Mouse (Mus musculus) midbrain, embryonic 12.5 days (tissue): ENCODE measurements around the gene Slc1a4. TPM values are rescaled to one million over a fixed set of nuclear protein-coding genes. Genes with fewer than 3 reads are reported as not detected.

Source experiments
- ATAC-seq: fragments of 200-750 bp; cut with Nextera tagmentation; 2 replicates; pipeline ENCODE4 v1.8.0; 2017; ENCODE audit warnings: low read depth, moderate TSS enrichment, moderate library complexity; ENCODE audit not compliant: low FRiP score
- H3K27ac ChIP-seq: fragments of 300-500 bp; sonication (generic); replicated peaks from 2 replicates; pipeline ENCODE4 v1.5.1; 2016; ENCODE audit warnings: mild to moderate bottlenecking
- H3K27me3 ChIP-seq: fragments of 300-500 bp; sonication (generic); 2 replicates; pipeline ENCODE4 v1.6.1; 2016; ENCODE audit warnings: mild to moderate bottlenecking
- H3K36me3 ChIP-seq: fragments of 300-500 bp; sonication (generic); 2 replicates; pipeline ENCODE4 v1.6.1; 2016
- H3K4me1 ChIP-seq: fragments of 300-500 bp; sonication (generic); 2 replicates; pipeline ENCODE4 v1.6.1; 2016
- H3K4me2 ChIP-seq: fragments of 300-500 bp; sonication (generic); replicated peaks from 2 replicates; pipeline ENCODE4 v1.6.1; 2016; ENCODE audit warnings: mild to moderate bottlenecking, moderate library complexity
- H3K4me3 ChIP-seq: fragments of 300-500 bp; sonication (generic); 2 replicates; pipeline ENCODE4 v1.5.1; 2016; ENCODE audit warnings: mild to moderate bottlenecking
- H3K9ac ChIP-seq: fragments of 300-500 bp; sonication (generic); replicated peaks from 2 replicates; pipeline ENCODE4 v1.6.1; 2016; ENCODE audit warnings: mild to moderate bottlenecking, moderate library complexity
- H3K9me3 ChIP-seq: fragments of 300-500 bp; sonication (generic); 2 replicates; pipeline ENCODE4 v1.6.1; 2016; ENCODE audit warnings: mild to moderate bottlenecking
- WGBS: fragments of 180-500 bp; shearing (Covaris S2); methylation state at CpG from one replicate; pipeline ENCODE4 v1.1.7; 2016; 5-methylcytosine and 5-hydroxymethylcytosine counted together
- polyA plus RNA-seq: library from polyadenylated mRNA; unstranded; fragments of >200 nt; fragmentation: Nextera tagmentation; extraction: Ambion mirVana; gene quantifications from 2 replicates; pipeline ENCODE4 v1.2.1, GENCODE M21; 2016

Slc1a4 gene
- polyA plus RNA-seq, 1 experiment from 2014 or later: 25.0 TPM

- H3K4me2 ChIP-seq: no peak overlapping the region
- H3K27ac ChIP-seq: no peak overlapping the region
- WGBS: 83% methylated on average over 16 of the region's 16 CpGs
- peaks cover under 1% of the 10 kb centered on the region; the same call in 1 of the 2 replicates for H3K36me3 ChIP-seq
- no peaks in the 10 kb centered on the region for H3K9me3 ChIP-seq
- ATAC-seq: no peak
- no peak overlapping the region for H3K9ac ChIP-seq
- no peaks in the 10 kb centered on the region for H3K4me1 ChIP-seq
- no peaks in the 10 kb centered on the region for H3K27me3 ChIP-seq
- H3K4me3 ChIP-seq: no peak overlapping the region
Measured at GRCm38 (mm10) chr11:20318659-20319454, 13.7 kb downstream of the Slc1a4 start.

- Histone ChIP-seq H3K36me3 (peaks cover 25% of the 10 kb centered on the region), H3K9me3 (no peaks in the 10 kb centered on the region), H3K9ac (no peak overlapping the region), H3K27me3 (no peaks in the 10 kb centered on the region), H3K4me3 (no peak overlapping the region), H3K4me2 (no peak overlapping the region), H3K4me1 (no peaks in the 10 kb centered on the region), H3K27ac (no peak overlapping the region)
- WGBS: 98% methylated on average over 8 of the region's 8 CpGs
- no peak for ATAC-seq
Measured at GRCm38 (mm10) chr11:20313576-20313975, 18.9 kb downstream of the Slc1a4 start.

GRCm38 (mm10) chr11:20309044-20309443 lies 23.5 kb downstream of the Slc1a4 start:
- WGBS: 73% methylated on average over 5 of the region's 5 CpGs
- no peaks in the 10 kb centered on the region for H3K9me3 ChIP-seq
- no peak overlapping the region for H3K9ac ChIP-seq
- H3K4me3 ChIP-seq: no peak overlapping the region
- H3K36me3 ChIP-seq: peaks cover 63% of the 10 kb centered on the region
- no peaks in the 10 kb centered on the region for H3K4me1 ChIP-seq
- no peak overlapping the region for H3K27ac ChIP-seq
- no peaks in the 10 kb centered on the region for H3K27me3 ChIP-seq
- H3K4me2 ChIP-seq: no peak overlapping the region
- ATAC-seq: no peak

GRCm38 (mm10) chr11:20307409-20307808 lies 25.1 kb downstream of the Slc1a4 start:
- no peak overlapping the region for H3K4me3 ChIP-seq
- H3K27ac ChIP-seq: no peak overlapping the region
- no peak for ATAC-seq
- H3K36me3 ChIP-seq: peaks cover 60% of the 10 kb centered on the region
- H3K9ac ChIP-seq: no peak overlapping the region
- no peaks in the 10 kb centered on the region for H3K27me3 ChIP-seq
- H3K4me1 ChIP-seq: no peaks in the 10 kb centered on the region
- 89% methylated on average over 3 of the region's 3 CpGs for WGBS
- no peaks in the 10 kb centered on the region for H3K9me3 ChIP-seq
- H3K4me2 ChIP-seq: no peak overlapping the region

- Histone ChIP-seq H3K4me1 (no peaks in the 10 kb centered on the region), H3K36me3 (peaks cover 49% of the 10 kb centered on the region), H3K4me3 (no peak overlapping the region), H3K9me3 (no peaks in the 10 kb centered on the region), H3K27me3 (no peaks in the 10 kb centered on the region), H3K4me2 (no peak overlapping the region), H3K9ac (no peak overlapping the region), H3K27ac (no peak overlapping the region)
- WGBS: 58% methylated on average over 1 of the region's 1 CpGs
- ATAC-seq: no peak
Measured at GRCm38 (mm10) chr11:20305641-20306040, 26.9 kb downstream of the Slc1a4 start.

GRCm38 (mm10) chr11:20304341-20304740 lies 28.2 kb downstream of the Slc1a4 start:
- no peak overlapping the region for H3K9ac ChIP-seq
- H3K4me3 ChIP-seq: no peak overlapping the region
- no peaks in the 10 kb centered on the region for H3K4me1 ChIP-seq
- no peaks in the 10 kb centered on the region for H3K9me3 ChIP-seq
- H3K27me3 ChIP-seq: no peaks in the 10 kb centered on the region
- no peak for ATAC-seq
- H3K36me3 ChIP-seq: peaks cover 49% of the 10 kb centered on the region
- WGBS: 65% methylated on average over 6 of the region's 6 CpGs
- H3K4me2 ChIP-seq: no peak overlapping the region
- no peak overlapping the region for H3K27ac ChIP-seq

- no peaks in the 10 kb centered on the region for H3K9me3 ChIP-seq
- no peak for ATAC-seq
- peaks cover 26% of the 10 kb centered on the region for H3K36me3 ChIP-seq
- 94% methylated on average over 4 of the region's 4 CpGs for WGBS
- H3K9ac ChIP-seq: no peak overlapping the region
- H3K4me1 ChIP-seq: no peaks in the 10 kb centered on the region
- H3K4me2 ChIP-seq: no peak overlapping the region
- no peak overlapping the region for H3K27ac ChIP-seq
- H3K27me3 ChIP-seq: no peaks in the 10 kb centered on the region
- no peak overlapping the region for H3K4me3 ChIP-seq
Measured at GRCm38 (mm10) chr11:20301332-20301731, 31.2 kb downstream of the Slc1a4 start.

GRCm38 (mm10) chr11:20300850-20301249 lies 31.7 kb downstream of the Slc1a4 start:
- Histone ChIP-seq H3K4me3 (no peak overlapping the region), H3K9me3 (no peaks in the 10 kb centered on the region), H3K4me1 (no peaks in the 10 kb centered on the region), H3K36me3 (peaks cover 21% of the 10 kb centered on the region), H3K27ac (no peak overlapping the region), H3K4me2 (no peak overlapping the region), H3K27me3 (no peaks in the 10 kb centered on the region), H3K9ac (no peak overlapping the region)
- ATAC-seq: no peak
- WGBS: 92% methylated on average over 6 of the region's 6 CpGs

GRCm38 (mm10) chr11:20299900-20300299 lies 32.6 kb downstream of the Slc1a4 start:
- no peak overlapping the region for H3K4me3 ChIP-seq
- no peak for ATAC-seq
- 87% methylated on average over 6 of the region's 6 CpGs for WGBS
- no peak overlapping the region for H3K9ac ChIP-seq
- H3K27me3 ChIP-seq: no peaks in the 10 kb centered on the region
- H3K4me2 ChIP-seq: no peak overlapping the region
- no peaks in the 10 kb centered on the region for H3K9me3 ChIP-seq
- peaks cover 12% of the 10 kb centered on the region for H3K36me3 ChIP-seq
- no peaks in the 10 kb centered on the region for H3K4me1 ChIP-seq
- no peak overlapping the region for H3K27ac ChIP-seq

GRCm38 (mm10) chr11:20284463-20284862 lies 48.0 kb downstream of the Slc1a4 start:
- Histone ChIP-seq H3K4me1 (no peaks in the 10 kb centered on the region), H3K9me3 (no peaks in the 10 kb centered on the region), H3K36me3 (no peaks in the 10 kb centered on the region), H3K27me3 (no peaks in the 10 kb centered on the region), H3K4me2 (no peak overlapping the region), H3K4me3 (no peak overlapping the region), H3K27ac (no peak overlapping the region), H3K9ac (no peak overlapping the region)
- ATAC-seq: no peak
- 87% methylated on average over 3 of the region's 3 CpGs for WGBS

GRCm38 (mm10) chr11:20282601-20283219 lies 49.8 kb downstream of the Slc1a4 start:
- Histone ChIP-seq H3K4me1 (no peaks in the 10 kb centered on the region), H3K4me2 (no peak overlapping the region), H3K36me3 (no peaks in the 10 kb centered on the region), H3K27me3 (no peaks in the 10 kb centered on the region), H3K9me3 (no peaks in the 10 kb centered on the region), H3K4me3 (no peak overlapping the region), H3K9ac (no peak overlapping the region), H3K27ac (no peak overlapping the region)
- no peak for ATAC-seq
- WGBS: 83% methylated on average over 2 of the region's 2 CpGs

- H3K4me2 ChIP-seq: no peak overlapping the region
- 87% methylated on average over 5 of the region's 5 CpGs for WGBS
- no peaks in the 10 kb centered on the region for H3K9me3 ChIP-seq
- H3K27me3 ChIP-seq: no peaks in the 10 kb centered on the region
- no peaks in the 10 kb centered on the region for H3K4me1 ChIP-seq
- no peak for ATAC-seq
- H3K36me3 ChIP-seq: no peaks in the 10 kb centered on the region
- no peak overlapping the region for H3K27ac ChIP-seq
- no peak overlapping the region for H3K4me3 ChIP-seq
- no peak overlapping the region for H3K9ac ChIP-seq
Measured at GRCm38 (mm10) chr11:20280982-20281381, 51.5 kb downstream of the Slc1a4 start.
